ENCODE assay signal across 9 mouse cellular contexts in the genomic region with DNA sequence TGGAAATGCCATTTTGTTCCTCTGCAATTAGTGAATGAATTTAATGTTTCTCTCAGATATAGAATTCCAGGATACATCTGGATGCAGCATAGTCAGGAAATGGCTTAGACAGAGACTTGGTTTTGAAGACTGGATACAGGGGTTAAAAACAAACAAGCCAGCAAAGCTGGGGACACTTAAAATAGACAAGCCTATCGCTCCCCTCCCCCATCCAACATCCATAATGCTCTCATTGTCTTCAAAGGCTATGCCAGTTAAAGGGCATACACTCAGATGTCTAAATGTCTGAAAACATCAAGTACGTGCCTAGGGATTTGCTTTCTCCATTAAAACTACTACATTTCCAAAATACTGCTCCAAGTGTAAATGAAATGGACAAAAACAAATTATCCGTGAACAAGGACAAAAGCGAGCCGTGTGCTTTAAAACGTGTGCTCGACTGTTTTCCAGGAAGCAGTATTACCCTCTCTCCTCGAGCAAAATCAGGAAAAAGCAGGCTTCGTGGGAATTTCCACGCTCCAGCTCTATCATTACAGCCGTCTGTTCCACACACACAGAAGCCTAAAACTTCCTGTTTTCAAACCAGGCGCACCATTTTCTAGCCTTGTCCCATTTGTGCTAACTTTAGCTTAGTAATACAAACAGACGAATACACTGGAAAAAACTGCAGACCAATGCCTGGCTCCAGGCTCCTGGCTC.
A peak's percentile ranks its signal among the peaks of the same experiment; 100 is the strongest.
DNase-seq lines count a peak whose midpoint lies in the region; ATAC-seq and TF ChIP-seq lines count a peak whose summit lies in the region.
"Had no signal": no experiment of that assay in that cellular context is flagged by ENCODE, and none has a peak within 500 bp of the region (broad histone marks: within the 10 kb centered on the region; RNA-seq: fewer than 3 reads in every experiment).

No protein-coding gene starts in this region.

- peaks cover 48% of the 10 kb centered on the region for H3K4me1 ChIP-seq in embryonic facial prominence, embryonic 15.5 days
- peaks cover 14% of the 10 kb centered on the region for H3K4me1 ChIP-seq in intestine, embryonic 16.5 days (ENCODE audit: control insufficient read depth, insufficient read depth, low read length)
- peaks cover 15% of the 10 kb centered on the region; the same call in 1 of the 2 replicates for H3K4me1 ChIP-seq in small intestine, adult 2 months (ENCODE audit: control insufficient read depth, insufficient read depth, insufficient read length, low read length)

- 0 out of 2 replicates have a peak, but pooled peaks have one; percentile 21 for ATAC-seq in embryonic facial prominence, embryonic 15.5 days (ENCODE audit: insufficient number of reproducible peaks, low FRiP score, low TSS enrichment, low read depth)
- no peak for ATAC-seq in intestine, embryonic 16.5 days

- H3K9ac ChIP-seq in embryonic facial prominence, embryonic 15.5 days = no peak overlapping the region
- no peak overlapping the region for H3K9ac ChIP-seq in intestine, embryonic 16.5 days (ENCODE audit: low read depth, low read length)
- H3K9ac ChIP-seq: liver, embryonic 13.5 days had no signal

- intact Hi-C loops in left cerebral cortex, postnatal 4 days (cut with DNase I) = no loop called here

- H3K4me2 ChIP-seq in embryonic facial prominence, embryonic 15.5 days (replicated peaks) = peak overlapping the region; percentile 2; the same call in 1 of the 2 replicates
- H3K4me2 ChIP-seq in intestine, embryonic 16.5 days (ENCODE audit: low read depth, low read length) = peak overlapping the region; percentile 13; the same call in 1 of the 2 replicates
- H3K4me2 ChIP-seq: liver, embryonic 13.5 days had no signal

- no peaks in the 10 kb centered on the region for H3K27me3 ChIP-seq in embryonic facial prominence, embryonic 15.5 days
- H3K27me3 ChIP-seq in intestine, embryonic 16.5 days (replicated peaks; ENCODE audit: control insufficient read depth, insufficient read depth, low read length) = no peaks in the 10 kb centered on the region
- H3K27me3 ChIP-seq in small intestine, adult 2 months (ENCODE audit: control insufficient read depth, insufficient read depth, low read length) = no peaks in the 10 kb centered on the region
- H3K27me3 ChIP-seq: liver, embryonic 13.5 days had no signal

- H3K4me3 ChIP-seq in embryonic facial prominence, embryonic 15.5 days (replicated peaks) = no peak overlapping the region
- H3K4me3 ChIP-seq in intestine, embryonic 16.5 days (ENCODE audit: low read length) = no peak overlapping the region
- no peak overlapping the region for H3K4me3 ChIP-seq in small intestine, adult 2 months (ENCODE audit: low read depth, low read length)
- H3K4me3 ChIP-seq: liver, embryonic 13.5 days had no signal

- H3K36me3 ChIP-seq in embryonic facial prominence, embryonic 15.5 days = no peaks in the 10 kb centered on the region
- H3K36me3 ChIP-seq in intestine, embryonic 16.5 days (ENCODE audit: control insufficient read depth, insufficient read depth, low read length) = no peaks in the 10 kb centered on the region
- H3K36me3 ChIP-seq in small intestine, adult 2 months (ENCODE audit: control insufficient read depth, insufficient read depth, low read length) = no peaks in the 10 kb centered on the region

- WGBS in embryonic facial prominence, embryonic 15.5 days = 15% methylated on average over 13 of the region's 13 CpGs
- 50% methylated on average over 13 of the region's 13 CpGs for WGBS in intestine, embryonic 16.5 days
- WGBS in small intestine, adult 2 months = 67% methylated on average over 13 of the region's 13 CpGs

- DNase-seq in left cerebral cortex, adult 11 months (ENCODE audit: low spot score) = peak; percentile 17
- no peak for DNase-seq in left cerebral cortex, postnatal 4 days
- DNase-seq in layer of hippocampus, adult 9-10 months (ENCODE audit: low spot score) = no peak
- no peak for DNase-seq in spleen, postnatal 4 days (ENCODE audit: low spot score in 2 of 2)
- no peak for DNase-seq in cerebellum, adult 9-11 months
- DNase-seq: liver, embryonic 13.5 days had no signal

- no peaks in the 10 kb centered on the region for H3K9me3 ChIP-seq in embryonic facial prominence, embryonic 15.5 days (replicated peaks)
- H3K9me3 ChIP-seq in intestine, embryonic 16.5 days (ENCODE audit: control insufficient read depth, low read length) = no peaks in the 10 kb centered on the region
- H3K9me3 ChIP-seq: liver, embryonic 13.5 days had no signal

- peak overlapping the region; percentile 70 for H3K27ac ChIP-seq in embryonic facial prominence, embryonic 15.5 days (replicated peaks)
- peak overlapping the region; percentile 30; the same call in 1 of the 2 replicates for H3K27ac ChIP-seq in intestine, embryonic 16.5 days (ENCODE audit: low read length)
- peak overlapping the region; percentile 6; the same call in 1 of the 2 replicates for H3K27ac ChIP-seq in small intestine, adult 2 months (ENCODE audit: insufficient read depth, low read depth, low read length)
- H3K27ac ChIP-seq: liver, embryonic 13.5 days had no signal

- no peak for TF ChIP-seq CTCF in small intestine, adult 2 months (IDR thresholded peaks at IDR 0.05; ENCODE audit: extremely low read depth, insufficient read length, insufficient replicate concordance, low read depth, low read length)

- no peak for TF ChIP-seq POLR2A in small intestine, adult 2 months (IDR thresholded peaks at IDR 0.05; ENCODE audit: low read depth, low read length)

Comparison
In these comparisons a context has a peak if more than half of its experiments do, and no peak if none do; other contexts are left out.
1. H3K27ac ChIP-seq: peak in every context shown above with its lines; median percentile 70 in embryonic facial prominence, embryonic 15.5 days; 30 in intestine, embryonic 16.5 days; 6 in small intestine, adult 2 months.